Mouse (Mus musculus): ENCODE data around the gene Fbxo27. TPM values are rescaled to one million over a fixed set of nuclear protein-coding genes. Genes with fewer than 3 reads are reported as not detected.

Fbxo27 gene
- 12.5 and 18.3 TPM in 2 replicates for polyA plus RNA-seq (2012; rRNA removed; ENCODE audit: low replicate concordance)

DNA sequence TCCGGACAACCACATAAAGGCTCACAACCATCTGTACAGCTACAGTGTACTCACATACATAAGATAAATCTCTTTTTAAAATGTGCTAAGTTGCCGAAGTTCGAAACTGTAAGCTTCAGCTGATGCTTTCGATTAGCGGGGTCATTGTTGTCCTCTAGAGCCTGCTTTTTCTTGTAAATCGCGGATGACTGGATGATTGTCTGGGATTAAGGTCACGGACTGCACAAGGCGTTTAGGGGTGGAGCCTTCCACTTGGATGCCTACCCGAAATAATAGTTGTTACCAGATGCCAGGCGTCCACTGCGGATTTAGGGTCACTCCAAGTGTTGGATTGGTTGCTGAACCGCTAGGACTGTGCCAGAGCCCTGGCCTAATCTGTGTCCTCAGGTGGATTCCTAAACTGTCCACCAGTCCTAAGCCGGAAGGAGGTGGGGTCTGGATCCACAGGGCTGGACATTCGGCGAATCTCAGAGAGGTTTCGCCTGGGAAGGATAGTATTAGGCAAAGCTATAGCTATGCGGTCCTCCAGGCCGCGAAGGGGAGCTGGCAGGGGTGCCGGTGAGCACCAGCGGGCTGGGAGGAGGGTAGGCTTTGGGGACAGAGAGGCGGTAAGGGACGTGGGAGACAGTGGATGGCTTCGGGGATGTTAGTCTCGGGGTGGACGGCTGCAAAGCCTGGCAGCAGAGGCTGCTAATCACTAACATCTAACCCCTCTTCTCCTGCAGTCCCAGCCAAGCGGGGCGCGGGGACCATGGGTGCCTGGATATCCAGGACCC is at the start of gene Fbxo27:
Gene Fbxo27 (plus strand): TSS at position 305 of the 776 bp plus-strand sequence.

DNA sequence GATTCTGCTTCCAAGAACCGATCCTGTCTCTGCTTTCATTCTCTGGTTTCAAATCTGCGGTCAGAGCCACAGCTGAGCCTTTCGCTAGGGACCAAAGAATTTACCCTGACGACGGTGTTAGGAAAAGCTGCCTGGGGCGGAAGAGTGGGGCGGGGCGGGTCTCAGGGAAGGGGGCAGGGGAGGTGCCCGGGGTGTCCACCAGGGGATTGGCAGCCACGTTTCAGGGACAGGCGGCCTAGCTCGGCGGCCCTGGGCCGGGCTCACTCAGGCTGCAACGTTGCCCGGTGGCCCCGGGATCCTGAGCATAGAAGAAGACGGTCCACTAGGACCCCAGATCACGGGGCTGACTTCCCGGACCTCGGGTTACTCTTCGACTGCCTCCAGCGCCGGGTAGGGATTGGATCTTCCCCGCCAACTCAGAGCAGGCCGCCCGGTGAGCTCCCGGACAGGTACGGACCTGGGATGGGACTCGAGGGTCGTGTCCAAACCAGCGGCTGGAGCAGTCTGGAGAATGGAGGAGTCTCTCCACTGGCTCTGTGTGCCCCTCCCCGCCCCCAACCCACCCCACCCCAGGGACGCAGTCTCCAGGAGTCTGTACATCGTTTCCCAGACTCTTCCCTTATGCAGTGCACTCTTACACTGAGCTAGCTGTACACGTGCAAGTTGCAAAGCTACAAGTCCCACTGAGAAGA is 24.1 kb downstream of the Fbxo27 start, which contains the start of gene Fbxo17:
Gene Fbxo17 (plus strand): TSS at position 215 of the 692 bp plus-strand sequence.

DNA sequence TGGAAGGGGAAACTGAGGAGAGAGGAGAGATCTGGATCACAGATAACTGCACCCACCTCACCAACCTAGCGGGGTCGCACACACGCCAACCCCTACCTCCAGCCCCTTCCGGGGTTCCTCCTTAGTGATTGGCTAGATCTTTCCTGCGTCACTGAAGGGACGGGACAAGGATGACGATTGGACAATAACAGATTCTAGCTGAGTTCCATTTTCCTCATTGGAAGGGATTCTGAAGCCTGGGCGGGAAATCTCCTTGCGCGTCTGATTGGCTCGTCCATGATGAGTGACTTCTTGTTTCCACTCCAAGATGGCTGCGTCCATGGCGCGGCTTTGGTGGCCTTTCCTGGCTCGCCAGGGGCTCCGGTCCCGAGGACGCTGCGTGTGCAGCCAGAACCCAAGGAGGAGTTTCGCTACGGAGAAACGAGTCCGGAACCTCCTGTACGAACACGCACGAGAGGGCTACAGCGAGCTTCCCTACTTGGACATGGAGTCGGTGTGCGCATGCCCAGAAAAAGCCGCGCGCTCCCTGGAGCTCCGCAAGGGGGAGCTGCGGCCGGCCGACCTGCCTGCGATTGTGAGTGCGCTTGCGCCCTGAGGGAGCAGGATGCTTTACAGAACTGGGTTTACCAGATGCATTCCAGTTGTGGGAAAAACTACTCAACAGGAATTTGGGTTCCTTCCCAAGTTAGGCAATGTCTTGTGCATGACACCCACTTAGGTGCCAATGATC is 49.2 kb downstream of the Fbxo27 start, which contains the start of the genes Mrps12 and Sars2:
Gene Mrps12 (minus strand): TSS at position 112 of the 730 bp plus-strand sequence.
Gene Sars2 (plus strand): TSS at position 284 of the 730 bp plus-strand sequence.

Other genes with a start within 250 kb of the Fbxo27 start
- gene Lrfn1, start 240.9 kb upstream of the Fbxo27 start, polyA plus RNA-seq (2012; rRNA removed; ENCODE audit: low replicate concordance), result 3.9 and 9.0 TPM in 2 replicates
- not detected in 2 replicates for gene Ifnl2, start 182.4 kb upstream of the Fbxo27 start, polyA plus RNA-seq (2012; rRNA removed; ENCODE audit: low replicate concordance)
- gene Ifnl3, start 170.0 kb upstream of the Fbxo27 start, polyA plus RNA-seq (2012; rRNA removed; ENCODE audit: low replicate concordance), result not detected in 2 replicates
- gene Sycn, start 152.0 kb upstream of the Fbxo27 start, polyA plus RNA-seq (2012; rRNA removed; ENCODE audit: low replicate concordance), result 0.91 TPM in 1 of 2 replicates, not detected in the other
- gene Nccrp1, start 145.6 kb upstream of the Fbxo27 start, polyA plus RNA-seq (2012; rRNA removed; ENCODE audit: low replicate concordance), result 1.0 and 2.2 TPM in 2 replicates
- 94.8 and 122 TPM in 2 replicates for gene Samd4b, start 94.7 kb upstream of the Fbxo27 start, polyA plus RNA-seq (2012; rRNA removed; ENCODE audit: low replicate concordance)
- gene Pak4, start 94.7 kb upstream of the Fbxo27 start, polyA plus RNA-seq (2012; rRNA removed; ENCODE audit: low replicate concordance), result 17.6 and 40.2 TPM in 2 replicates
- 1.3 TPM in 1 of 2 replicates, not detected in the other for gene Acp7, start 61.5 kb upstream of the Fbxo27 start, polyA plus RNA-seq (2012; rRNA removed; ENCODE audit: low replicate concordance)
- 4.6 and 7.5 TPM in 2 replicates for gene Fbxo17, start 24.0 kb downstream of the Fbxo27 start, polyA plus RNA-seq (2012; rRNA removed; ENCODE audit: low replicate concordance)
- gene Mrps12, start 49.0 kb downstream of the Fbxo27 start, polyA plus RNA-seq (2012; rRNA removed; ENCODE audit: low replicate concordance), result 47.7 and 130 TPM in 2 replicates
- gene Sars2, start 49.1 kb downstream of the Fbxo27 start, polyA plus RNA-seq (2012; rRNA removed; ENCODE audit: low replicate concordance), result 25.3 and 32.9 TPM in 2 replicates
- not detected in 2 replicates for gene Ccer2, start 63.3 kb downstream of the Fbxo27 start, polyA plus RNA-seq (2012; rRNA removed; ENCODE audit: low replicate concordance)
- gene Sirt2, start 73.9 kb downstream of the Fbxo27 start, polyA plus RNA-seq (2012; rRNA removed; ENCODE audit: low replicate concordance), result 79.4 and 91.0 TPM in 2 replicates
- gene Nfkbib, start 74.7 kb downstream of the Fbxo27 start, polyA plus RNA-seq (2012; rRNA removed; ENCODE audit: low replicate concordance), result 34.4 and 86.5 TPM in 2 replicates
- 17.7 and 28.4 TPM in 2 replicates for gene Rinl, start 96.1 kb downstream of the Fbxo27 start, polyA plus RNA-seq (2012; rRNA removed; ENCODE audit: low replicate concordance)
- 175 and 340 TPM in 2 replicates for gene Hnrnpl, start 115.7 kb downstream of the Fbxo27 start, polyA plus RNA-seq (2012; rRNA removed; ENCODE audit: low replicate concordance)
- gene Ech1, start 132.4 kb downstream of the Fbxo27 start, polyA plus RNA-seq (2012; rRNA removed; ENCODE audit: low replicate concordance), result 446 and 756 TPM in 2 replicates
- 26.0 and 45.3 TPM in 2 replicates for gene Lgals4, start 141.0 kb downstream of the Fbxo27 start, polyA plus RNA-seq (2012; rRNA removed; ENCODE audit: low replicate concordance)
- 41.0 and 66.0 TPM in 2 replicates for gene Lgals7, start 171.0 kb downstream of the Fbxo27 start, polyA plus RNA-seq (2012; rRNA removed; ENCODE audit: low replicate concordance)
- 0.96 and 1.6 TPM in 2 replicates for gene Capn12, start 188.6 kb downstream of the Fbxo27 start, polyA plus RNA-seq (2012; rRNA removed; ENCODE audit: low replicate concordance)

Data from mammary gland, adult 2 months (tissue).